Mouse (Mus musculus) neural tube, embryonic 15.5 days (tissue): ENCODE measurements at regions not wholly inside any gene's neighbourhood (a gene's known extent, or its start where the extent isn't known, plus 50 kb on each side); places are given as distances from the start of the nearest gene placed in this dataset.

Experiments
- ATAC-seq: fragments of 200-750 bp; cut with Nextera tagmentation; 2 replicates; pipeline ENCODE4 v1.8.0; 2017; ENCODE audit warnings: mild to moderate bottlenecking, moderate TSS enrichment, moderate library complexity; ENCODE audit not compliant: low FRiP score
- H3K27ac ChIP-seq: fragments of 300-500 bp; sonication (generic); replicated peaks from 2 replicates; pipeline ENCODE4 v1.5.1; 2015; ENCODE audit warnings: mild to moderate bottlenecking, inconsistent platforms
- H3K27me3 ChIP-seq: fragments of 300-500 bp; sonication (generic); replicated peaks from 2 replicates; pipeline ENCODE4 v1.6.1; 2015; ENCODE audit warnings: inconsistent platforms
- H3K36me3 ChIP-seq: fragments of 300-500 bp; sonication (generic); 2 replicates; pipeline ENCODE4 v1.6.1; 2015; ENCODE audit warnings: inconsistent platforms
- H3K4me1 ChIP-seq: fragments of 300-500 bp; sonication (generic); 2 replicates; pipeline ENCODE4 v1.6.1; 2015; ENCODE audit warnings: inconsistent platforms
- H3K4me2 ChIP-seq: fragments of 300-500 bp; sonication (generic); 2 replicates; pipeline ENCODE4 v1.6.1; 2015; ENCODE audit warnings: inconsistent platforms, mild to moderate bottlenecking, moderate library complexity
- H3K4me3 ChIP-seq: fragments of 300-500 bp; sonication (generic); replicated peaks from 2 replicates; pipeline ENCODE4 v1.5.1; 2015; ENCODE audit warnings: mild to moderate bottlenecking, inconsistent platforms
- H3K9ac ChIP-seq: fragments of 300-500 bp; sonication (generic); replicated peaks from 2 replicates; pipeline ENCODE4 v1.6.1; 2015; ENCODE audit warnings: mild to moderate bottlenecking, inconsistent platforms
- H3K9me3 ChIP-seq: fragments of 300-500 bp; sonication (generic); replicated peaks from 2 replicates; pipeline ENCODE4 v1.6.1; 2016; ENCODE audit warnings: inconsistent platforms
- WGBS: fragments of 180-500 bp; shearing (Covaris S2); methylation state at CpG from one replicate; pipeline ENCODE4 v1.1.7; 2015; ENCODE audit warnings: mixed read lengths; 5-methylcytosine and 5-hydroxymethylcytosine counted together

GRCm38 (mm10) chr6:93391166-93391565, 447.9 kb upstream of the Adamts9 start:
- H3K4me2 ChIP-seq: no peak overlapping the region
- WGBS: 48% methylated on average over 5 of the region's 5 CpGs
- H3K4me1 ChIP-seq: peaks cover 8% of the 10 kb centered on the region
- H3K9me3 ChIP-seq: no peaks in the 10 kb centered on the region
- H3K27ac ChIP-seq: no peak overlapping the region
- no peak overlapping the region for H3K9ac ChIP-seq
- H3K27me3 ChIP-seq: no peaks in the 10 kb centered on the region
- no peak for ATAC-seq
- H3K4me3 ChIP-seq: no peak overlapping the region
- H3K36me3 ChIP-seq: no peaks in the 10 kb centered on the region

DNA sequence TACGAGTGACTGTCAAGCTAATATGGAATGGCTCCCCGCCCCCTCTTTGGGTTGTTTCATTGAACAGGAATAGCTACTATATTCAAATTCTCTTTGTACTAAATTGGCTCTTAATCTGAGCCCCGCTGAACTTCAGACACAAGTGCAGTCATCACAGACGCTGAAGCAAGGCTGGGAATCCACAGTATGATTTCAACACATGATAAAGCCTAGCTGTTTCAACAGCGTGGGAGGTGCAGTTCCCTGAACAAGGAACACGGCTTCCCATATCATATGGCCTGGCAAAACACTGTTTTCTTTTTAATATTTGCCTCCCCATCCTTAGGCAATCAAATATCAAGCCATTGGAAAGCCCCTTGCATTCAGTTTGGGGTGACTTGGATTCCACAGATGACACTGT, 428.0 kb upstream of the Adamts9 start:
- Histone ChIP-seq H3K9ac (no peak overlapping the region), H3K36me3 (no peaks in the 10 kb centered on the region), H3K27ac (no peak overlapping the region), H3K4me1 (no peaks in the 10 kb centered on the region), H3K4me3 (no peak overlapping the region), H3K27me3 (no peaks in the 10 kb centered on the region), H3K9me3 (no peaks in the 10 kb centered on the region), H3K4me2 (no peak overlapping the region)
- 88% methylated on average over 6 of the region's 6 CpGs for WGBS
- no peak for ATAC-seq

DNA sequence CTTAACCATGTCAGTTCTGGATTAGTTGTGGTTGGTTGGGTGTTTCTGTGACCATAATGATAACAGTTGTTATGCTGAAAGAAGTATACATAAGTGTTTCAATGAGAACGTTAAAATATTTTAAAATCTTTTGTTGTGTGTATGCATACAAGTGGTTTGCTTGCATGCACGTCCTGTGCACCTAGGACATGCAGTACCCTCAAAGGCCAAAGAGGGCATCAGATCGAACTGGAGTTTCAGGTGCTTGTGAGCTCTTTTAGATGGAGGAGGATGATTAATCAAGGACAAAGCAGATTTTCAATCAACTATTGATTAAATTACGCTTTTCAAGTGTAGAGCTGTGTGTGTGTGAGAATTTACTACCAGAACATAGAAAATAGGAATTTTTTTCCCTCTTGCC, 420.6 kb upstream of the Adamts9 start:
- Histone ChIP-seq H3K4me2 (no peak overlapping the region), H3K36me3 (no peaks in the 10 kb centered on the region), H3K4me3 (no peak overlapping the region), H3K9ac (no peak overlapping the region), H3K4me1 (no peaks in the 10 kb centered on the region), H3K27ac (no peak overlapping the region), H3K9me3 (no peaks in the 10 kb centered on the region), H3K27me3 (no peaks in the 10 kb centered on the region)
- ATAC-seq: no peak
- 66% methylated on average over 4 of the region's 4 CpGs for WGBS

GRCm38 (mm10) chr6:93353353-93354125, 410.2 kb upstream of the Adamts9 start:
- 76% methylated on average over 12 of the region's 12 CpGs for WGBS
- Histone ChIP-seq H3K27me3 (no peaks in the 10 kb centered on the region), H3K36me3 (no peaks in the 10 kb centered on the region), H3K27ac (no peak overlapping the region), H3K9ac (no peak overlapping the region), H3K4me1 (no peaks in the 10 kb centered on the region), H3K9me3 (no peaks in the 10 kb centered on the region), H3K4me2 (no peak overlapping the region), H3K4me3 (no peak overlapping the region)
- ATAC-seq: no peak

GRCm38 (mm10) chr6:93349936-93350700, 406.8 kb upstream of the Adamts9 start:
- ATAC-seq: no peak
- Histone ChIP-seq H3K9ac (no peak overlapping the region), H3K9me3 (no peaks in the 10 kb centered on the region), H3K27me3 (no peaks in the 10 kb centered on the region), H3K27ac (no peak overlapping the region), H3K4me1 (no peaks in the 10 kb centered on the region), H3K36me3 (no peaks in the 10 kb centered on the region), H3K4me2 (no peak overlapping the region), H3K4me3 (no peak overlapping the region)
- 53% methylated on average over 7 of the region's 7 CpGs for WGBS

DNA sequence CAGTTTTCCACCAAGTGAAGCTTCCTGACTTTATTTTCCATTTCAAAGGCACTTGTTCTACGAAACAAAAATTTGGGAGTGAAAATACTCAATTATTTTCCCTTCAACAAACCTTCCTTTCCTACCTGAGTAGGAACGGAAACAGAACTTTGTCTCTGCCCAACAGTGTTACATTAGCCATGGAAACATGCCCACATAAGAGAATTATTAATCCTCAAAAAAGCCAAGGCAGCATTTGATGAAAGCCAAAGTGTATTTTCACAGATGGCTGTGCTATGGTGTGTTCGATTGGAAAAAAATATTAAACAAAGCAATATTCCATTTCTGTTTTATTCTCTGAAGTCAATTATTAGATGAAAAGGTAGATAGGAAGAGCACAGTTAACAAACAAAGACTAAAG, 404.8 kb upstream of the Adamts9 start:
- 94% methylated on average over 3 of the region's 3 CpGs for WGBS

DNA sequence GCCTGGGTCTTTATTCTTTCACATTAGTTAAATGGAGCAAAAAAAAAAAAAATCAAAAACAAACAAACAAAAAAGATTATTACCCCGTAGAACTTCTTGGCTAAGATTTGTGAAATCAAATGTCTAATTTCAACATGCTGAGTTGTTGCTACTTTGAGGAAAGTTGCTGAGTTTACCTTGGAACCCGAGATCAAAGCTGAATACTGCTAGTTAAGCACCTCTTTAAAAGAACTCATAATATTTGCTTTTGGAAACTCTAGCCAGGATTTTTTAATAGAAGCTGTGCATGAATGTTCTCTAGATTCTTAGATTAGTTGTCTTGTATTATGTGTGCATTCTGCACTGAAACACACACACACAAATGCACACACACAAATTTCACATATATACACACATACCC, 385.4 kb upstream of the Adamts9 start:
- H3K27me3 ChIP-seq: no peaks in the 10 kb centered on the region
- H3K9ac ChIP-seq: no peak overlapping the region
- no peaks in the 10 kb centered on the region for H3K9me3 ChIP-seq
- no peak overlapping the region for H3K4me2 ChIP-seq
- WGBS: 83% methylated on average over 2 of the region's 2 CpGs
- H3K27ac ChIP-seq: no peak overlapping the region
- no peaks in the 10 kb centered on the region for H3K36me3 ChIP-seq
- H3K4me1 ChIP-seq: peaks cover 7% of the 10 kb centered on the region; the same call in 1 of the 2 replicates
- ATAC-seq: no peak
- no peak overlapping the region for H3K4me3 ChIP-seq

More for the DNA sequence above, 404.8 kb upstream of the Adamts9 start:
- no peak overlapping the region for H3K4me3 ChIP-seq
- H3K4me2 ChIP-seq: no peak overlapping the region
- H3K9me3 ChIP-seq: no peaks in the 10 kb centered on the region
- no peaks in the 10 kb centered on the region for H3K27me3 ChIP-seq
- H3K36me3 ChIP-seq: no peaks in the 10 kb centered on the region
- no peak for ATAC-seq
- no peak overlapping the region for H3K9ac ChIP-seq
- no peak overlapping the region for H3K27ac ChIP-seq
- H3K4me1 ChIP-seq: no peaks in the 10 kb centered on the region

DNA sequence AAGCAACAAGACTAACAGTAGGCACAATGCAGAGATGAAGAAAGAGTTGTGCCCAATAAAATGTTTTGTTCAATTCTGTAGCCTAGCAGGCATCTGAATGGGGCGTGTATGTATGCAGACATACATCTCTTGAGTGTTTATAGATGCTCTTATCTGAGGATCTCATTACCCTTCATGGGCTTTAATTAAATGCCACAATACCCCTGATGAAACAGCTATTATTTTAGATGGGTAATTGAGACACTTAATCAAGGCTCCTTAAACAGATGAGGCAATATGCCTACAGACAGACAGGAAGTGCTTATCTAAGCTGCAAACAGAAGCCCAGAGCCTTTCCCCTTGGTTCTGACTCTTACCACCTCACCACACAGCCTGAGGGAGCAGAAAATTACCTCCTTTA, 384.6 kb upstream of the Adamts9 start:
- 47% methylated on average over 1 of the region's 1 CpGs for WGBS
- Histone ChIP-seq H3K36me3 (no peaks in the 10 kb centered on the region), H3K27me3 (no peaks in the 10 kb centered on the region), H3K9ac (no peak overlapping the region), H3K4me1 (peaks cover 7% of the 10 kb centered on the region; the same call in 1 of the 2 replicates), H3K4me2 (no peak overlapping the region), H3K9me3 (no peaks in the 10 kb centered on the region), H3K27ac (no peak overlapping the region), H3K4me3 (no peak overlapping the region)
- 0 out of 2 replicates have a peak, but pooled peaks have one; percentile 14 for ATAC-seq

DNA sequence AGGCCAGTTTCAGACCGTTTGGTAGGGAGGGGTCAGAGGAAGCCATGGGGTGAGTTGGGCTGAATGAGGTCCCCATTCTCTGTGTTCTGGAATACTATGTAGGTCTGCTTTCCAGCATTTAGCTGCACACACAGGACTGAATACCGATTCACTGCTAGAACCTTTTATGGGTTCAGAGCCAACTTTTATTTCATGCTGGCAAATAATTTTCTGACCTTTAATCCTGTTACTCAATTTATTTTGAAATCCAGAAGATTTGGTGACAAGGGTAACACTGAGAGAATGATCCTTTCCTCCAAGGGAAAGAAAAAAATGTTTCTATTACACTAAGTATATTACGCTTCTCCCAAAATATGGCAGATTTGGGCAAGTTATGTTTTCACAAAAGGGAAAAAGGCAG, 380.6 kb upstream of the Adamts9 start:
- H3K9me3 ChIP-seq: no peaks in the 10 kb centered on the region
- WGBS: 73% methylated on average over 3 of the region's 3 CpGs
- no peaks in the 10 kb centered on the region for H3K27me3 ChIP-seq
- no peak overlapping the region for H3K9ac ChIP-seq
- peaks cover 7% of the 10 kb centered on the region; the same call in 1 of the 2 replicates for H3K4me1 ChIP-seq
- H3K36me3 ChIP-seq: no peaks in the 10 kb centered on the region
- ATAC-seq: no peak
- H3K4me2 ChIP-seq: no peak overlapping the region
- H3K27ac ChIP-seq: no peak overlapping the region
- H3K4me3 ChIP-seq: no peak overlapping the region

DNA sequence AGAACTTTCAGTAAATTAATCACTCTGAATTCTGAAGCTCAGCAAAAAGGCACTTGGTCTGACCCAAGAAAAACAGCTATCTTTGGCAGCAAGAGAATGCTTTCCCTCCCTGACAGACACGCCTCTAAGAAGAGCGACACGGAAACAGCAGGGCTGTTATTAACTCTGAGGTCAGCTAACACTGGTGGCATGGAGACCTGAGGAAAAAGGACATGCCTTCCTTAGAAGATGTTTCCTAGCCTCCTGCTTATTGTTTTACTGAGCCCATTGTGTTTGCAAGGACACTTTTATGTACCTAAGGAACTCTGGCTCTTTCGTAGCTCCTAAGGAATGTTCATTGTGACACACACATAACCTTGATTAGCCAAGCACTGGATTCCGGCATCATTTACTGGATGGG, 371.3 kb upstream of the Adamts9 start:
- Histone ChIP-seq H3K9ac (no peak overlapping the region), H3K27ac (no peak overlapping the region), H3K9me3 (no peaks in the 10 kb centered on the region), H3K4me3 (no peak overlapping the region), H3K36me3 (no peaks in the 10 kb centered on the region), H3K4me1 (no peaks in the 10 kb centered on the region), H3K4me2 (no peak overlapping the region), H3K27me3 (no peaks in the 10 kb centered on the region)
- 55% methylated on average over 5 of the region's 5 CpGs for WGBS
- ATAC-seq: no peak

GRCm38 (mm10) chr6:93305176-93305575, 361.9 kb upstream of the Adamts9 start:
- no peak for ATAC-seq
- 0 out of 2 replicates have a peak, but pooled peaks cover 2% of the 10 kb centered on the region for H3K27me3 ChIP-seq
- no peak overlapping the region for H3K4me3 ChIP-seq
- H3K36me3 ChIP-seq: no peaks in the 10 kb centered on the region
- H3K9me3 ChIP-seq: no peaks in the 10 kb centered on the region
- no peak overlapping the region for H3K27ac ChIP-seq
- no peak overlapping the region for H3K9ac ChIP-seq
- no peaks in the 10 kb centered on the region for H3K4me1 ChIP-seq
- 66% methylated on average over 2 of the region's 2 CpGs for WGBS
- H3K4me2 ChIP-seq: no peak overlapping the region

- H3K4me1 ChIP-seq: peaks cover 7% of the 10 kb centered on the region; the same call in 1 of the 2 replicates
- 0 out of 2 replicates have a peak, but pooled peaks cover 2% of the 10 kb centered on the region for H3K27me3 ChIP-seq
- H3K4me2 ChIP-seq: peak overlapping the region; percentile 20
- H3K4me3 ChIP-seq: no peak overlapping the region
- 14% methylated on average over 6 of the region's 6 CpGs for WGBS
- no peaks in the 10 kb centered on the region for H3K9me3 ChIP-seq
- H3K36me3 ChIP-seq: no peaks in the 10 kb centered on the region
- no peak overlapping the region for H3K27ac ChIP-seq
- ATAC-seq: no peak
- no peak overlapping the region for H3K9ac ChIP-seq
These were observed 354.7 kb upstream of the Adamts9 start for GRCm38 (mm10) chr6:93297975-93298374.
